Mouse (Mus musculus) lung, postnatal 4 days (tissue): ENCODE results near the gene Helb.

ENCODE experiments used
- DNase-seq, 2 experiments: peaks; one replicate each; pipeline ENCODE4 v3.0.0; 2021

Gene Helb

GRCm38 (mm10) chr10:120077850-120078249 lies 34.9 kb downstream of the Helb start:
- no peak for DNase-seq

- no peak for DNase-seq
Observed at GRCm38 (mm10) chr10:120066319-120066718, 46.5 kb downstream of the Helb start.

GRCm38 (mm10) chr10:120064424-120064823 lies 48.4 kb downstream of the Helb start:
- peak; percentile 39 to 67 for DNase-seq

GRCm38 (mm10) chr10:120061238-120062130 lies 51.3 kb downstream of the Helb start:
- no peak for DNase-seq

GRCm38 (mm10) chr10:120060579-120061237 lies 52.1 kb downstream of the Helb start:
- DNase-seq: no peak

GRCm38 (mm10) chr10:120044714-120045234 lies 68.0 kb downstream of the Helb start:
- DNase-seq: no peak

- DNase-seq: no peak
Observed at GRCm38 (mm10) chr10:120044237-120044636, 68.5 kb downstream of the Helb start.

- no peak for DNase-seq
Observed at GRCm38 (mm10) chr10:120038194-120038593, 74.6 kb downstream of the Helb start.

GRCm38 (mm10) chr10:120035824-120036223 lies 77.0 kb downstream of the Helb start:
- DNase-seq: no peak

GRCm38 (mm10) chr10:120035211-120035733 lies 77.5 kb downstream of the Helb start:
- DNase-seq: no peak

GRCm38 (mm10) chr10:120033866-120034265 lies 78.9 kb downstream of the Helb start:
- no peak for DNase-seq
